ENCODE assay signal across 23 mouse cellular contexts in the genomic region with DNA sequence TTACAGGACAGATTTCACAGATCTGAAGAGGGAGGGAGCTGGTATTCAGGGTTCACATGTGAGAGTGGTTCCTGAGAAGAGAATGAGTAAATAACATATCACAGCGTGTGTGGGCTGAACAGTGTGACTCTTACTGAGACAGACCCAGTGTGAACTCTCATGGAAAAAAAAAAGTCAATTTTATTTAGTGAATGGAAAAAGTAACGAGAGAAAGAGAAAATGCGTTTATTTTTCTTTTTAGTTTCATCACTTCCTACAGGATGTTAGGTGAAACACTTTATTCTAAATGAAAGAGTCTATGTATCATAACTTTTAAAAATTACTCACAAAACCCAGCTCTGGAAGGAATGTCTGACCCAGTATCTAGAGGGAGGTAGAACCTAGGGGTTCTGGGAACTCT. TPM values are rescaled to one million over a fixed set of nuclear protein-coding genes. Genes with fewer than 3 reads are reported as not detected.
"Had no signal": no experiment of that assay in that cellular context is flagged by ENCODE, and none has a peak within 500 bp of the region (broad histone marks: within the 10 kb centered on the region; RNA-seq: fewer than 3 reads in every experiment).

No protein-coding gene starts in this region.

- H3K4me3 ChIP-seq: kidney, embryonic 15.5 days; left cerebral cortex, adult 2 months; liver, embryonic 13.5 days; megakaryocyte, embryonic 14.5 days; midbrain, embryonic 10.5 days; midbrain, embryonic 13.5 days; myocyte had no signal

- DNase-seq: kidney, adult 2 months; kidney, postnatal 10 days; kidney, postnatal 36 days; layer of hippocampus, postnatal 36 days; liver, embryonic 13.5 days; lung, adult 2 months; lung, postnatal 14 days had no signal

- H3K9ac ChIP-seq: kidney, embryonic 15.5 days; liver, embryonic 13.5 days; midbrain, embryonic 13.5 days had no signal

- H3K4me1 ChIP-seq: liver, embryonic 13.5 days had no signal

- H3K27ac ChIP-seq: kidney, embryonic 15.5 days; left cerebral cortex, adult 2 months; liver, embryonic 13.5 days; macrophage; midbrain, embryonic 10.5 days; midbrain, embryonic 13.5 days; stomach, postnatal 0 days had no signal

- ATAC-seq: midbrain, embryonic 13.5 days; midbrain, embryonic 16.5 days had no signal

- H3K36me3 ChIP-seq: kidney, embryonic 15.5 days; liver, embryonic 13.5 days; midbrain, embryonic 10.5 days; midbrain, embryonic 13.5 days had no signal

RNA-seq across cellular contexts. Expression of a gene that starts 5.6 kb away (rescaled TPM):
- total RNA-seq: layer of hippocampus, adult 8-10 months; layer of hippocampus, postnatal 10 days; layer of hippocampus, postnatal 36 days; left cerebral cortex, adult 2 months; left cerebral cortex, postnatal 10 days; left cerebral cortex, postnatal 36 days had no signal
- polyA plus RNA-seq: kidney, embryonic 15.5 days; midbrain, embryonic 10.5 days; midbrain, embryonic 13.5 days; midbrain, embryonic 16.5 days; neural tube, embryonic 11.5 days; neural tube, embryonic 14.5 days; stomach, embryonic 14.5 days had no signal
